Mouse (Mus musculus): ENCODE measurements around the gene Grb2. TPM values are rescaled to one million over a fixed set of nuclear protein-coding genes. Genes with fewer than 3 reads are reported as not detected.

Gene Grb2
- total and polyA plus RNA-seq, 2 experiments from 2014 or later: 68.0 to 159 TPM

DNA sequence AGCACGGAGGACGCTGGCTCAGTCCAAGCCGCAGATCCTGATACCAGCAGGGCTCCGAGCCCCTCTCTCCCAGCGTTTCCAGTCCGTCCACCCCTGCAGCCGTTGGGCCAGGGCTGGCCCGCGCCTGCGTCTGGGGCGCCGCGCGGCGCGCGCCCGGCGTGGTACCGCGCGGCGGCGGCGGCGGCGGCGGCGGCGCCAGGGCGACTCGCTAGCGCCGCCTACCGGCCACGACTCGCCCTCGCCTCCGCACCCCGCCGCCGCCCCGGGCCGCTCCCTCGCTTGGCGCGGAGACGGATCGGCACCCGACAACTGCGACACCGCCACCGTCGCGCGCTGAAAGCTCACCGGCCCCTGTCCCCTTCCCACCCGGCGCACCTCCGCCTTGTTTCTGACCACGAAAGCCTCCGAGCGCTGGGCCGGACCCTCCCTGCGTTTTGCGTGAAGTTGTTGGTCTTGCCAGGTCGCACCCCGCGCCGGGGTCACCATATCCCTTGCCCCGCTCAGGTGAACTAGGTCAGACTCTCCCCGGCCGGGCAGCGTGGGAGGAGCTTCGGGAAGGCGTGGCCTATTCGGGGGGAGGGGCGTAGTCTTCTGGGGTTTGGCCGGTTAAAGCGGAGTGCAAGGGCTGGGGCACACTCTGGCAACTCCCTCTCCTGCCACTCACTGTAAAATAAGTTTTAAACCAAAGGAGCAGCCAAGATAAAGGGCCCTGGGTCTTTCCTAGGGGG lies 95.8 kb downstream of the Grb2 start, which contains the start of gene Mif4gd:
Gene Mif4gd (minus strand): TSS at position 560 of the 728 bp plus-strand sequence.
- peaks cover 6% of the 10 kb centered on the region; the same call in 1 of the 2 replicates for H3K4me1 ChIP-seq (ENCODE audit: insufficient read depth, low read length)
- TF ChIP-seq CTCF (IDR thresholded peaks at IDR 0.05; ENCODE audit: low read depth): no peak; the same call in 1 of the 2 replicates
- no peaks in the 10 kb centered on the region for H3K9me3 ChIP-seq (ENCODE audit: low read length)
- under 1% methylated on average over 68 of the region's 80 CpGs for WGBS
- DNase-seq (ENCODE audit: low spot score): peak; percentile 84
- peaks cover 24% of the 10 kb centered on the region for H3K36me3 ChIP-seq (ENCODE audit: insufficient read depth, low read length)
- H3K9ac ChIP-seq (replicated peaks; ENCODE audit: low read length): peak within 1 kb of the TSS; percentile 74
- H3K27ac ChIP-seq: peak within 1 kb of the TSS; percentile 86
- H3K4me3 ChIP-seq (ENCODE audit: low read length): peak within 1 kb of the TSS; percentile 68
- peak within 1 kb of the TSS; percentile 95 for H3K4me2 ChIP-seq (ENCODE audit: low read depth, low read length)
- no peaks in the 10 kb centered on the region for H3K27me3 ChIP-seq (ENCODE audit: insufficient read depth, low read length)
- peak; percentile 80 for ATAC-seq

DNA sequence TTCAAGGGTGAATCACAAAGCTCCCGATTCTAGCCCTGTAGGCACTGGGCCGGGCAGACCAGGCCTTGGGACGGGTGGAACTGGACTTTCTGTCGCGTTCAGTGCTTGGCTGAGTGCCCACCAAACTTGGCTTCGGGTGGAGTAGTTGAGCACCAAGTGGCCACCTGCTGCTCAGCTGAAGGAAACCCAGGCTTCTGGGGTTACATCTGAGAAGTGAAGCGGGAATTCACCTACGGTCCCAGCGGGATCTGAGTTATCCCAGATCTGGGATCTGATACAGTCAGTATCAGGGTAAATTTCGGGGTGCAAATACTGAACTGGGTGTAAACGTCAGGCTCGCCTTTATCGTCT lies 96.4 kb downstream of the Grb2 start:
- H3K4me1 ChIP-seq (ENCODE audit: insufficient read depth, low read length): peaks cover 6% of the 10 kb centered on the region; the same call in 1 of the 2 replicates
- WGBS: 2% methylated on average over 13 of the region's 13 CpGs
- peaks cover 29% of the 10 kb centered on the region for H3K36me3 ChIP-seq (ENCODE audit: insufficient read depth, low read length)
- DNase-seq (ENCODE audit: low spot score): peak; percentile 75
- H3K27me3 ChIP-seq (ENCODE audit: insufficient read depth, low read length): no peaks in the 10 kb centered on the region
- H3K27ac ChIP-seq: peak overlapping the region; percentile 86; the same call in 1 of the 2 replicates
- H3K9me3 ChIP-seq (ENCODE audit: low read length): no peaks in the 10 kb centered on the region
- peak overlapping the region; percentile 68 for H3K4me3 ChIP-seq (ENCODE audit: low read length)
- H3K4me2 ChIP-seq (ENCODE audit: low read depth, low read length): peak overlapping the region; percentile 95
- peak; percentile 28; the same call in 1 of the 2 replicates for ATAC-seq
- peak overlapping the region; percentile 74 for H3K9ac ChIP-seq (replicated peaks; ENCODE audit: low read length)
- TF ChIP-seq CTCF (IDR thresholded peaks at IDR 0.05; ENCODE audit: low read depth): peak; percentile 14; the same call in 1 of the 2 replicates

DNA sequence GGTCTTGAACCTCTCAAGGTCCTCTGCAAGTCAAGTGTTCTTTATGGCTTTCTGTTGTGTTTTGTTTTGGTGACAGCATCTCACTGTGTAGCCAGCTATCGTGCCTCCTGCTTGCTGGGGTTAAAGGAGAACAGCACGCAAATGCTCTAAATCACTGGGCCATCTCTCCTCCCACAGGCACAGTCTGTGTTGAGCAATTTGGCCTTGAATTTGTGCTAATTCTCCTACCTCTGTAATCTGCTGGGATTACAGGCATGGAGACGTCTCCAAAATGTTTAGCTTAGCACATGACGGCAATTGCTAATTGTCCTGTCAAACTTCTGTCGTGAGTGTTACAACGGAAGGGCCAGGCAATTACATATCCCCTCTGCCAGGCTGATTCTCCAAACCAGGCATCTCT lies 97.2 kb downstream of the Grb2 start:
- peak overlapping the region; percentile 95 for H3K4me2 ChIP-seq (ENCODE audit: low read depth, low read length)
- H3K27me3 ChIP-seq (ENCODE audit: insufficient read depth, low read length): no peaks in the 10 kb centered on the region
- no peaks in the 10 kb centered on the region for H3K9me3 ChIP-seq (ENCODE audit: low read length)
- peaks cover 37% of the 10 kb centered on the region for H3K36me3 ChIP-seq (ENCODE audit: insufficient read depth, low read length)
- peaks cover 6% of the 10 kb centered on the region; the same call in 1 of the 2 replicates for H3K4me1 ChIP-seq (ENCODE audit: insufficient read depth, low read length)
- ATAC-seq (no peak), DNase-seq (ENCODE audit: low spot score) (no peak)
- no peak for TF ChIP-seq CTCF (IDR thresholded peaks at IDR 0.05; ENCODE audit: low read depth)
- 65% methylated on average over 6 of the region's 6 CpGs for WGBS
- H3K9ac ChIP-seq (replicated peaks; ENCODE audit: low read length): no peak overlapping the region
- H3K27ac ChIP-seq: no peak overlapping the region
- H3K4me3 ChIP-seq (ENCODE audit: low read length): no peak overlapping the region

DNA sequence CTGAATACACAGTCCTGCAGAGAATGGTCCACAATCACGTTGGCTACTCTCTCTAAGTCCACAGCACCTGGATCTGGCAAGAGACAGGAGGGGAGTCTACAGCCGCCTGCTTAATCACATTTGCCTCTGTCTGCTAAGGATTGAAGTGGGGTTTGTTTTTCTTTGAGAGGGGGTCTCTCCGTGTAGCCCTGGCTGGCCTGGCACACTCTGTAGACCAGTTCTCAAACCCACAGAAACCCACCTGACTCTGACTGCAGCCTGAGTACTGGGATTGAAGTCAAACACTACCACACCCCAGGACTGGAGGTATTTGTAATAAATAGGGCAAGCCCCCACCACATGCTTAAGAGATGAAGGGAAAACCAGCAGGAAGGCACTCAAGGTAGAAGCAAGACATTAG lies 98.8 kb downstream of the Grb2 start:
- WGBS: 73% methylated on average over 3 of the region's 3 CpGs
- no peak for TF ChIP-seq CTCF (IDR thresholded peaks at IDR 0.05; ENCODE audit: low read depth)
- peaks cover 13% of the 10 kb centered on the region for H3K4me1 ChIP-seq (ENCODE audit: insufficient read depth, low read length)

GRCm38 (mm10) chr11:115608421-115609399 lies 99.7 kb downstream of the Grb2 start:
- no peaks in the 10 kb centered on the region for H3K9me3 ChIP-seq (ENCODE audit: low read length)
- H3K4me1 ChIP-seq (ENCODE audit: insufficient read depth, low read length): peaks cover 13% of the 10 kb centered on the region
- H3K4me3 ChIP-seq (ENCODE audit: low read length): no peak overlapping the region
- DNase-seq (ENCODE audit: low spot score): peak; percentile 72
- TF ChIP-seq CTCF (IDR thresholded peaks at IDR 0.05; ENCODE audit: low read depth): no peak; the same call in none of the 2 replicates
- WGBS: 56% methylated on average over 23 of the region's 23 CpGs
- 0 out of 2 replicates have a peak, but pooled peaks have one; percentile 11 for ATAC-seq
- H3K4me2 ChIP-seq (ENCODE audit: low read depth, low read length): no peak overlapping the region
- H3K27me3 ChIP-seq (ENCODE audit: insufficient read depth, low read length): no peaks in the 10 kb centered on the region
- H3K9ac ChIP-seq (replicated peaks; ENCODE audit: low read length): no peak overlapping the region
- H3K27ac ChIP-seq: peak overlapping the region; percentile 51
- H3K36me3 ChIP-seq (ENCODE audit: insufficient read depth, low read length): peaks cover 34% of the 10 kb centered on the region

More for the DNA sequence above, 98.8 kb downstream of the Grb2 start:
- DNase-seq (ENCODE audit: low spot score) (no peak), ATAC-seq (no peak)
- Histone ChIP-seq H3K9ac (replicated peaks; ENCODE audit: low read length) (no peak overlapping the region), H3K4me3 (ENCODE audit: low read length) (no peak overlapping the region), H3K27ac (peak overlapping the region; percentile 51; the same call in 1 of the 2 replicates), H3K36me3 (ENCODE audit: insufficient read depth, low read length) (peaks cover 34% of the 10 kb centered on the region), H3K9me3 (ENCODE audit: low read length) (no peaks in the 10 kb centered on the region), H3K4me2 (ENCODE audit: low read depth, low read length) (no peak overlapping the region), H3K27me3 (ENCODE audit: insufficient read depth, low read length) (no peaks in the 10 kb centered on the region)

- Histone ChIP-seq H3K4me2 (ENCODE audit: low read depth, low read length) (no peak overlapping the region), H3K4me3 (ENCODE audit: low read length) (no peak overlapping the region), H3K36me3 (ENCODE audit: insufficient read depth, low read length) (peaks cover 34% of the 10 kb centered on the region), H3K27me3 (ENCODE audit: insufficient read depth, low read length) (no peaks in the 10 kb centered on the region), H3K9me3 (ENCODE audit: low read length) (no peaks in the 10 kb centered on the region), H3K4me1 (ENCODE audit: insufficient read depth, low read length) (peaks cover 19% of the 10 kb centered on the region), H3K27ac (no peak overlapping the region), H3K9ac (replicated peaks; ENCODE audit: low read length) (no peak overlapping the region)
- DNase-seq (ENCODE audit: low spot score) (no peak), ATAC-seq (no peak)
- TF ChIP-seq CTCF (IDR thresholded peaks at IDR 0.05; ENCODE audit: low read depth): no peak
- WGBS: 91% methylated on average over 18 of the region's 18 CpGs
These were observed 101.7 kb downstream of the Grb2 start for GRCm38 (mm10) chr11:115606733-115607132.

Measured in hindbrain, postnatal 0 days (tissue).